Mouse (Mus musculus): Measurements from ENCODE around the gene Map3k19. TPM values are rescaled to one million over a fixed set of nuclear protein-coding genes. Genes with fewer than 3 reads are reported as not detected.

The Map3k19 gene
- polyA plus RNA-seq, 1 experiment: 0.09 TPM

GRCm38 (mm10) chr1:127850075-127850610 is 4.7 kb downstream of the Map3k19 start:
- Histone ChIP-seq H3K4me1 (peaks cover 29% of the 10 kb centered on the region), H3K27me3 (replicated peaks) (no peaks in the 10 kb centered on the region), H3K4me3 (replicated peaks) (peak overlapping the region; percentile 33), H3K36me3 (replicated peaks; ENCODE audit: low read length) (peaks cover 10% of the 10 kb centered on the region), H3K9me3 (peaks cover 13% of the 10 kb centered on the region)
- TF ChIP-seq FLI1 (IDR thresholded peaks at IDR 0.05; ENCODE audit: low read length) (no peak), GATA1 (IDR thresholded peaks at IDR 0.05; ENCODE audit: borderline replicate concordance, low read length) (no peak)

GRCm38 (mm10) chr1:127845472-127845871 is 9.4 kb downstream of the Map3k19 start:
- peaks cover 25% of the 10 kb centered on the region for H3K4me1 ChIP-seq
- H3K36me3 ChIP-seq (replicated peaks; ENCODE audit: low read length): no peaks in the 10 kb centered on the region
- H3K9me3 ChIP-seq: 0 out of 2 replicates have a peak, but pooled peaks cover 3% of the 10 kb centered on the region
- no peak overlapping the region for H3K4me3 ChIP-seq (replicated peaks)
- TF ChIP-seq GATA1 (IDR thresholded peaks at IDR 0.05; ENCODE audit: borderline replicate concordance, low read length) (no peak), FLI1 (IDR thresholded peaks at IDR 0.05; ENCODE audit: low read length) (no peak)
- H3K27me3 ChIP-seq (replicated peaks): no peaks in the 10 kb centered on the region

DNA sequence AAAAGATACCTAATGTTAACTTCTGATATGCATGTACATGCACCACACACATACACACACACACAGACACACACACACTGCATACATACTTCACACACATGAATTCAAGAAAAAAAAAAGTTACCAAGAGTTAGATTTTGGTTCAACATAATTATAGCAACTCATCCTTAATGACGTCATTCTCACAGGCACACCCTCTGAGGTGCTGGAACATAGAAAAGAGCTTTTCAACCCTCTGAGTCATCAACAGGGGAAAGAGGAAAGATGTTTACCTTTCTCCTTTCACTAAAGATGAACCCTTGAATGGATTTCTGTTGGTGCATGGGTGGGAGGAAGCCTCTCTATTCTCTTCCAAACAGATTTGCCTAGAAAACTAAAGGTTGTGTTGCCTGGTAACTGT is 16.2 kb downstream of the Map3k19 start:
- H3K4me3 ChIP-seq (replicated peaks): no peak overlapping the region
- no peaks in the 10 kb centered on the region for H3K9me3 ChIP-seq
- H3K4me1 ChIP-seq: peaks cover 35% of the 10 kb centered on the region
- TF ChIP-seq GATA1 (IDR thresholded peaks at IDR 0.05; ENCODE audit: borderline replicate concordance, low read length) (no peak), FLI1 (IDR thresholded peaks at IDR 0.05; ENCODE audit: low read length) (no peak)
- H3K27me3 ChIP-seq (replicated peaks): no peaks in the 10 kb centered on the region
- no peaks in the 10 kb centered on the region for H3K36me3 ChIP-seq (replicated peaks; ENCODE audit: low read length)

DNA sequence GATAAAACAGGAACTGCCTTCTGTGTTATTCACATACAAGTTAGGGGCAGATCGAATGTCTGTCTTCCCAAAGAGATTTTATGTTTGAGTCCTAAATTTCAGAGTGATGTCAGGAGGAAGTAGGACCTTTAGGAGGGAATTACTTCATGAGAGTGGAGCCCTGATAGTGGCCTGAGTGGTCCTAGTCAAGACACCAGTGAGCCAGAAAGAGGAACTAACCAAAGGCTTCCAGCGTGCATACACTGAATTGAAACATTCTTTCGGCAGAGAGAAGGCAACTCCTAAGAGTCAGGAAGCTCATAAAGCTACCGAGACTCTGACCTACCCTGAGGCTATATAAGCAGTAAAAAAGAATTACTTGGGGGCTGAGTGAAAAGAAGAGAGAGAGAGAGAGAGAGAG is 18.2 kb downstream of the Map3k19 start:
- peaks cover 45% of the 10 kb centered on the region for H3K4me1 ChIP-seq
- no peak for TF ChIP-seq GATA1 (IDR thresholded peaks at IDR 0.05; ENCODE audit: borderline replicate concordance, low read length)
- TF ChIP-seq FLI1 (IDR thresholded peaks at IDR 0.05; ENCODE audit: low read length): no peak
- H3K36me3 ChIP-seq (replicated peaks; ENCODE audit: low read length): peaks cover 2% of the 10 kb centered on the region
- peak overlapping the region; percentile 30 for H3K4me3 ChIP-seq (replicated peaks)
- H3K27me3 ChIP-seq (replicated peaks): no peaks in the 10 kb centered on the region
- no peaks in the 10 kb centered on the region for H3K9me3 ChIP-seq

DNA sequence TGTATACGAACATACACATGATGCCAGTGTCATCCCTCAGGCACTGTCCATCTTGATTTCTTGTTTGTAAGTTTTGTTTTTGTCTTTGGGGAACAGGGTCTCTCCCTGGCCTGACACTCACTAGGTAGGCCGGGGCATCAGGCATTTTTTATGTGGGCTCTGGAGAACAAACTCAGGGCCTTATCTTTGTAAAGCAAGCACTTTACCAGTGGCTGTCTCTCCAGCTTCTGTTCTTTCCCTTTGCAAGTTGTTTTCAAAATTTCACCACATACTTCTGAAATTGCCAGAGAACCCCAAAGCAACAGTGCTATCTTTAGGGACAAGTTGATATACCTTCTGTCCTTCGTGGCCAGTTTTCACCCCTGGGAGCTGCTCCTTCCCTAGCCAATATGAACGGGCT is 20.6 kb downstream of the Map3k19 start:
- H3K27me3 ChIP-seq (replicated peaks): no peaks in the 10 kb centered on the region
- no peaks in the 10 kb centered on the region for H3K9me3 ChIP-seq
- no peak overlapping the region for H3K4me3 ChIP-seq (replicated peaks)
- peaks cover 2% of the 10 kb centered on the region for H3K36me3 ChIP-seq (replicated peaks; ENCODE audit: low read length)
- TF ChIP-seq FLI1 (IDR thresholded peaks at IDR 0.05; ENCODE audit: low read length): no peak
- H3K4me1 ChIP-seq: peaks cover 69% of the 10 kb centered on the region

DNA sequence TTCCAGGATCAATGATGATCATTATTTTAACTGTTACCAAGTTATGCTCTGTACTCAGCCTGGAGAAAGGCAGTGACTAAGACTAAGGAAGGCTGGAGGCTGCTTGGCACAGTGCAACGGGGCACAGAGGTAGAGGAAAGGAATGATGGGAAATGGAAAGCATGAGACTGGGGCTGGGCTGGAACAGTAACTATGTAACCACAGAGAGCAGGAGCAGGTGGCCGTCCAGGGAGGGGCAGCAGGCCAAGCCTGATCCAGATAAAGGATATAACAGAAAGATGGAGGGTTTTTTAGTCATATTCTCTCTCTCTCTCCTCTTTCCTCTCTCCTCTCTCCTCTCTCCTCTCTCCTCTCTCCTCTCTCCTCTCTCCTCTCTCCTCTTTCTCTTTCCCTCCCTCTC is 21.1 kb downstream of the Map3k19 start:
- TF ChIP-seq GATA1 (IDR thresholded peaks at IDR 0.05; ENCODE audit: borderline replicate concordance, low read length): no peak
- TF ChIP-seq FLI1 (IDR thresholded peaks at IDR 0.05; ENCODE audit: low read length): no peak
- Histone ChIP-seq H3K4me1 (peaks cover 72% of the 10 kb centered on the region), H3K27me3 (replicated peaks) (no peaks in the 10 kb centered on the region), H3K36me3 (replicated peaks; ENCODE audit: low read length) (peaks cover 2% of the 10 kb centered on the region), H3K9me3 (no peaks in the 10 kb centered on the region), H3K4me3 (replicated peaks) (no peak overlapping the region)

DNA sequence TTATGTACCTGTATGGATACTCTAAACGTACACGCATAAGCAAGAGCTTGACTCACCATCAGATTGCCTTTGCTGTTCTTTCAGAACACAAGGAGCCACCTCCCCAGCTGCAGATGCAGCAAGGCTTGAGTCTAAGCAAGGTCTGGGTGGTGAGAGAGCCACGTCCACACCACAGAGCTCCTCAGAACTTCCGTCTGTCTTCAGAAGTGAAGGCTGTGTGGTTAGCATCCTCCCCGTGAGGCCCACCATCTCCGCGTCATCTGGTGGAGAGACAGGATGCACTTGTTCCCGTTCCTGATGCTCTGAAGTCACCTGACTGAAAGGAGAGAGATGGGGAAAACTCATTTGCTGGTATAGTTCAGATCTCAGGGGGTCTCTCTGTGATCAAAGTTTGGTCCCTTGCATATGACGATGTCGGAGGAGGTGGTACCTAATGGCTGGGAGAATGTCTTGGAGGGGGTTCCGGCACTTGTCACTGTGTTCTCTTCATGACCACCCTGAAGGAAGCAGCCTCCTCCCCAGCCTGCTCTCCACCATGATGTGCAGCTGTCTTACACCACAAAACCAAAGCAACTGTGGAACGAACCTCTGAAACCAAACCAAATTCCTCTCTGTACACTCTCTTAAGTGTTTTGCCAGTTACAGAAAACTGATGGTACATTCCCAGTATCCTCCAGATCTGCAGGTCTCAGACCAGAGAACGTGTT is 24.5 kb downstream of the Map3k19 start:
- peak overlapping the region; percentile 43 for H3K4me3 ChIP-seq (replicated peaks)
- no peaks in the 10 kb centered on the region for H3K9me3 ChIP-seq
- H3K27me3 ChIP-seq (replicated peaks): no peaks in the 10 kb centered on the region
- peaks cover 64% of the 10 kb centered on the region for H3K4me1 ChIP-seq
- H3K36me3 ChIP-seq (replicated peaks; ENCODE audit: low read length): peaks cover 2% of the 10 kb centered on the region
- TF ChIP-seq FLI1 (IDR thresholded peaks at IDR 0.05; ENCODE audit: low read length): no peak
- TF ChIP-seq GATA1 (IDR thresholded peaks at IDR 0.05; ENCODE audit: borderline replicate concordance, low read length): no peak

- H3K4me1 ChIP-seq: peaks cover 48% of the 10 kb centered on the region
- H3K36me3 ChIP-seq (replicated peaks; ENCODE audit: low read length): peaks cover 2% of the 10 kb centered on the region
- TF ChIP-seq GATA1 (IDR thresholded peaks at IDR 0.05; ENCODE audit: borderline replicate concordance, low read length) (no peak), FLI1 (IDR thresholded peaks at IDR 0.05; ENCODE audit: low read length) (no peak)
- H3K9me3 ChIP-seq: no peaks in the 10 kb centered on the region
- H3K4me3 ChIP-seq (replicated peaks): no peak overlapping the region
- H3K27me3 ChIP-seq (replicated peaks): peaks cover 3% of the 10 kb centered on the region
These were observed 27.5 kb downstream of the Map3k19 start for GRCm38 (mm10) chr1:127827325-127827724.

GRCm38 (mm10) chr1:127816381-127816780 is 38.5 kb downstream of the Map3k19 start:
- Histone ChIP-seq H3K27me3 (replicated peaks) (peaks cover 2% of the 10 kb centered on the region), H3K9me3 (no peaks in the 10 kb centered on the region), H3K4me3 (replicated peaks) (no peak overlapping the region), H3K36me3 (replicated peaks; ENCODE audit: low read length) (no peaks in the 10 kb centered on the region), H3K4me1 (peaks cover 23% of the 10 kb centered on the region)
- TF ChIP-seq FLI1 (IDR thresholded peaks at IDR 0.05; ENCODE audit: low read length) (no peak), GATA1 (IDR thresholded peaks at IDR 0.05; ENCODE audit: borderline replicate concordance, low read length) (no peak)

GRCm38 (mm10) chr1:127812929-127813328 is 41.9 kb downstream of the Map3k19 start:
- no peaks in the 10 kb centered on the region for H3K9me3 ChIP-seq
- no peak overlapping the region for H3K4me3 ChIP-seq (replicated peaks)
- H3K27me3 ChIP-seq (replicated peaks): no peaks in the 10 kb centered on the region
- peaks cover 9% of the 10 kb centered on the region for H3K36me3 ChIP-seq (replicated peaks; ENCODE audit: low read length)
- no peak for TF ChIP-seq GATA1 (IDR thresholded peaks at IDR 0.05; ENCODE audit: borderline replicate concordance, low read length)
- peaks cover 25% of the 10 kb centered on the region for H3K4me1 ChIP-seq

Data from megakaryocyte, embryonic 14.5 days (primary cell).